Mouse (Mus musculus) layer of hippocampus, postnatal 25 days (tissue): ENCODE data around the gene Sema4b. TPM values are rescaled to one million over a fixed set of nuclear protein-coding genes. Genes with fewer than 3 reads are reported as not detected.

Source experiments
- DNase-seq, 2 experiments: peaks; one replicate each; pipeline ENCODE4 v3.0.0; 2022; ENCODE audit warnings: mixed read lengths in 2 of 2, low spot score in 1 of 2; ENCODE audit errors: extremely low spot score in 1 of 2
- total RNA-seq, 2 experiments: library from RNA; stranded (reverse); gene quantifications; 2 replicates each; pipeline ENCODE4 v1.2.3; 2021

Gene Sema4b
- total RNA-seq, 2 experiments from 2014 or later = 23.0 to 23.2 TPM

DNA sequence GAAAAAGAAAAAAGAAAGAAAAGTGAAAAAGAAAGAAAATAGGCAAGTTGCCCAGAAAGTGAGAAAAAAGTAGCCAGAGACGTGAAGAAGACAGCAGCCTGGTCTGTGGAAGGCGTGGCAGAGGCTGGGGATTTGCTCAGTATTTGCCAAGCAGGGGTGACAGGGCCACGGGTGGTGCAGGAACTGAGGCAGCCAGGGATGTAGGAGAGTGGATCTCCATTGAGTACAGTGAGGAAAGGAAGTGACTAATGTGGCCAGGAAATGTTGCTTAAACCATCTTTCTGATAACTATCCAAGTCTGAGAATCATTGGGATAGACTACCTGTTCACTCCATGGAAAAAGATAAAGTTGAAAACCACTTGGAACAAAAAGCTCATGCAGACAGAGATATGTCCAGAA is 10.5 kb upstream of the Sema4b start:
- no peak for DNase-seq

DNA sequence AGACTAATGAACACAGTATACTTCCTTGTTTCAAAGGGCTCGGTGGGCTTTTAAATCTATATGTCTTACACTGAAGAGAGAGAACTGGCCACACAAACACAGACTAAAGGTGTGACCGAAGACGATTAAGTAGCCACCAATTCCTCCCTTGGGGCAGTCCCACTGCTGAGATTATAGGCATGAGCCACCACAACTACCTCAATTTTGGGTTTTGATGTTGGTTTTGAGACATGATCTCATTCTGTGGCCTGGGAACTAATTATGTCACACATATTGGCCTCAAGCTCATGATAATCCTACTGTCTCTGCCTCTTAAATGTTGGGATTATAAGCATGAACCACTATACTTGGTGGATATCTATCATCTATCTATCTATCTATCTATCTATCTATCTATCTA is 9.2 kb upstream of the Sema4b start:
- no peak for DNase-seq

DNA sequence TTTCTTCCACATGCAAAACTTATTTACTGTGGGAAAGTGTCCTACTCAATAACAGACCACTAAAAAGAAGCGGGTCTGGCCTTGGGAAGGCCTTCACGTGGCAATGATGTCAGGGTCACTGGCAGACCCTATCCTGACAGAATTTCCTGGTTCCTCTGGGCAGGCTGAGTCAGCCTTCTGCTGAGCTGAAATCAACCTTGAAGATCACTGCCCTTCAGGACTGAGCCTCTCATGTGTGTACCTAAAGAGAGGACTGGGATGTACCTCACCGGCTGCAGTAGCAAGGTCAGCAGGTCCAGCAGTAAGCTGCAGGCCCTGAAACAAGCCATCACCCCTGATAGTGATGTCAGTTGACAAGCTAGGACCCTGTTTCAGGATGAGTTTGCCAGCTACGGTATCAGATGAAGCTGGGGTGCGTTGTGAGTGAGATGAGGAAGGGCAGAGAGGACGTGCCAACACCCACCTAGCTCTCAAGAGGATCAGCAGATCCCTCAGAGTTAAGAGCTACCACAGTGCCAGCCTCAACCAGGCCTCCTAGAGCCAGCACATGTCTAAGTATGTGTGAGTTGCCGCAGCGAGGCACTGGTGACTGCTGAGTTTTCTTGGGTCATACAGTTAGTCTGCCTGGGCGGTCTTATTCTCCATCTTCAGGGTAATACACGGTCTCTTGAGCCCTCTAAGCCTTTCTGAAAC is 8.5 kb upstream of the Sema4b start:
- no peak for DNase-seq

DNA sequence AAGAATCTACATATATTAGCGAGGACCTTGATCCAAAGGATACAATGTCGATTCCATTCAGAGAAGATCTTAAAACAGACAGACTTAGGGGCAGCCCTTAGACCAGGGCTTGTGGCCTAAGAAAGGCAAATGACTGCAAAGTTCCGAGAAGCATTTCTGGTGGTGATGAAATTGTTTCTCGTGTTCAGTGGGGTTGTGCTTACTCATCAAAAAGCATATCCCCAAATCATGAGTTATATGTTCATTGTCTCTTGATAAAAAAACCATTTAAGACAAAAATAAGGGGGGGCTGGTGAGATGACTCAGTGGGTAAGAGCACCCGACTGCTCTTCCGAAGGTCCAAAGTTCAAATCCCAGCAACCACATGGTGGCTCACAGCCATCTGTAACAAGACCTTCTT is 7.3 kb upstream of the Sema4b start:
- DNase-seq = no peak

DNA sequence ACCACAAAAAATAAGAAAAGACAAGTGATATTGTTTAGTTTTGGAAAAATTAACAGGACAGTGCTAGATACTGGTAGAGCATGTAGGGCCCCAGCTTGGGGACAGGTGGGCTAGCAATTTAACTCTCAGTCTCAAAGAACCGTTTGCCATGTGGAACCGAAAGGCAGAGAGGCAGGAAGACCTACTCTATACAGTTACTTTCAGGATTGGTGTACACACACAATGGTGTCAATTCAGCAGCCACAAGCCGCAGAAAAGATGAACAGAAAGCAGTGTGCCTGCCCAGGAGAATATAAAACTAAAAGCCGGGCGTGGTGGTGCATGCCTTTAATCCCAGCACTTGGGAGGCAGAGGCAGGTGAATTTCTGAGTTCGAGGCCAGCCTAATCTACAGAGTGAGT is 6.9 kb upstream of the Sema4b start:
- no peak for DNase-seq

DNA sequence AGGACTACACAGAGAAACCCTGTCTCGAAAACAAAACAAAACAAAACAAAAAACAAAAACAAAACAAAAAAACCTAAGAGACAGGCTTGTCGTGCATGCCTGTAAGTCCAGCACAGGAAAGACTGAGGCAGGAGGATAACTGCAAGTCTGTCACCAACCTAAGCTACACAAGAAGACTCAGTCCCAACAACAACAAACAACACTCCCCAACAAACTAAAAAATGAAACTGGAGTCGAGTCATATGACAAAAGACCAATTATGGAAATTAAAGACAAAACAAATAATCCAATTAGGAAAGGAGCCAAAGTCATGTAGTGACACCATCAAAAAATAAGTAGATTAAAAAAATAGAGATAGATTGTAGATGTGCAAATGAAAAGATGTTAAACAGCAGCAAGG is 6.4 kb upstream of the Sema4b start:
- no peak for DNase-seq

DNA sequence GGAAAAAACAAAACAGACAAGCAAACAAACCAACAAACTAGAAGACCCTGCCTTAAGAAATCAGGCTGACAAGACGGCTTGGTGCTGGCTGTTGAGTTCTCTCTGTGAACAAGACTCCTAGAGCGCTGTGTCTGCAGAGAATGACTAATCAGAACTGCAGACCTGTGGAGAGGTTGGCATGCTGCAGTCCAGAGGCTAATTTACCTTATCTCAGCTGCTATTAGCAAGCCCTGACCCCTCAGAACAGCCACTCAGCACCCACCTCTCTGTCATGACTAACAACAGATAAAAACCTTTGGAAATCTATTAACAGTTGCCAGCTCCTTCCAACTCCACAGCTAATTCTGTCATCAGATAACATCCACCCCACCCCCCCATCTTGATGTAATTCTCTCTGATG is 5.6 kb upstream of the Sema4b start:
- no peak for DNase-seq

DNA sequence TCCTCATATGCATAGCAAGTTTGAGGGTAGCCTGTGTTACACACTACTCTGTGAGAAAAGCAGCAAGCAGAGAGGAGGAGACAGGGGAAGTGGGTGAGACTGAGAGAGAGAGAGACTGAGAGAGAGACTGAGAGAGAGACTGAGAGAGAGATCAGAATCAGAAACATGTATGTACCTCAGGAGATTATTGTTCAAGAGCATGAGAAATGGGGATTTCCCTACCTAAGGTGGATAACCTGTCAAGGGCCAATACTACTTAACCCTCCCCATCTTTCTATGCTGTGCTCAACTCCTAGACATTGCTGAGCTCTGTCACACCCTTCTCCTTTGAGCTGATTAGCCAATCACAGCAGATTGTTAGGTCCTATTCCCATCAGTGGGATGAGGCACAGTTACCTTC is 4.5 kb upstream of the Sema4b start:
- DNase-seq = no peak

DNA sequence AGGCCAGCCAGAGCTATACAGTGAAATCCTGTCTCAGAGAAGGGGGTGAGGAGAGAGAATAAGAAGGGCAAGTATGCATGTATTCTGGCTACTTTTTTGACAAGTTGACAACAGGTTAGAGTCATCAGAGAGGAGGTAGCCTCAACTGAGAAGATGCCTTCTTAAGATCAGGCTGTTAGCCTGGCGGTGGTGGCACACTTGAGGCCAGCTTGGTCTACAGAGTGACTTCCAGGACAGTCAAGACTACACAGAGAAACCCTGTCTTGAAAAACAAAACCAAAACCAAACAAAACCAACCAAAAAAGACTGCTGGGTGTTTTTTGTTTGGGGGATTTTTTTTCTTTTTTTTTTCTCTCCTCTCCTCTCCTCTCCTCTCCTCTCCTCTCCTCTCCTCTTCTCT is 3.2 kb upstream of the Sema4b start:
- DNase-seq = no peak

DNA sequence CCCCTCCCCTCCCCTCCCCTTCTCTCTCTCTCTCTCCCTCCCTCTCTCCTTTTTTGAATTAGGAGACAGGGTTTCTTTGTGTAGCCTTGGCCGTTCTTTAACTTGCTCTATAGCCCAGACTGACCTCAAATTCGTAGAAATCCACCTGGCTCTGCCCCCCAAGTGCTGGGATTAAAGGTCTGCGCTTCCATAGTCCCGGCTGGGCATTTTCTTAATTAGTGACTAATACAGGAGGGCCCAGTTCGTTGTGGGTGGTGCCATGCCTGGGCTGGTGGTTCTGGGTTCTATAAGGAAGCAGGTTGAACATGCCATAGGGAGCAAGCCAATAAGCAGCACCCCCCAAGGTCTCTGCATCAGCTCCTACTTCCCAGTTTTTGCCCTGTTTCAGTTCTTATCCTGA is 2.7 kb upstream of the Sema4b start:
- no peak for DNase-seq

DNA sequence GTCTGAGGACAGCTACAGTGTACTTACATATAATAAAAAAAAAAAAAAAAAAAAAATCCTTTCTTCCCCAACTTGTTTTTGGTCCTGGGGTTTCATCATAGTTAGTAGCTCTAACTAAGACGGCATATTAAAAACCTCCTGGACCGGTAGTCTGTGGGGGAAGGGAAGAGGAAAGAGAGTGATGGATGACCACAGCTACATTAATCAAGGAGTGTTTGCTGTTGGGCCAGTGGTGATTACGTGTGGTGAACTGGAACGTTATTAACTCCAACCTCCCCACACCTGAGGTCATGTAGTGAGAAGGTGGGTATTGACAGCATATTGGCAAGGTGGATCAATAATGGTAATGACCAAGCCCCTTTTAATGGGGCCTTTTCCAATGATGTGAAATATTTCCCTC is 2.1 kb upstream of the Sema4b start:
- DNase-seq = no peak

DNA sequence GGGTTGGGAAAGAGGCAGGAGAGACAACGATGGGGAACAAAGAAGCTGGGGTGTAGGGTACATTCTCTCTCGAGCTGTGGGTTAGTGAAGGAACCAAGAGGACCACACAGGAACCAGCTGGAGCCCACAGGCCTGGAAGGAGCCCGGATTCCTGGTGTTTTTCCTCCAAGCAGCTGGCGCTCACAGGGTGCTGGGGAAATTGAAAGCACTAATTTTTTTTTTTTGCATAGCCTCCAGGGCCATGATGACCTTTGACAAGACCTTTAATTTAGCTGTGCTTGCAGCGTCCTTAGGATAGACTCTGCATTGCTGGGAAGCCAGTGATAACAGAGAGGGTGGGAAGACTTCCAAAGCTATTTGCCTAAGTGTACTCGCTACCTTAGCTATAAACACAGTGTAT is 1.7 kb upstream of the Sema4b start:
- DNase-seq = no peak

DNA sequence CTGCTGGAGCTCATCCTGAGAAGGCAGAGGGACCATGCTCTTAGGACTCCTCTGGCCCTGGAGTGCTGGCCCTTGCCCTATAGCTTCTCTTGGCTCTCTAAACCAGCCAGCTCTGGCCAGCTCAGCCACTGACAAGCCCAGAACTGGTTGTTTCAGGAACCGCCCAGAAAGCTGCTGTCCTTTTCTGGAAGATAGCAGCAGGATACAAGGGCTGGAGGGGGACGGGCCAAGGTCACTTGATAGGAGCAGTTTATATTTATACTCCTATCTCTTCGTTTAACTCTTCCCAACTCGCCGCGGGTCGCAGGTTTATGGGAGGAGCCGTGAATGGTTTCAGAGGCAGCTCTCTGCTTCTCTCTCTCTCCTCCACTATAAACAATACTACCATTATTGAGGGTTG is 620 bp upstream of the Sema4b start:
- no peak for DNase-seq

DNA sequence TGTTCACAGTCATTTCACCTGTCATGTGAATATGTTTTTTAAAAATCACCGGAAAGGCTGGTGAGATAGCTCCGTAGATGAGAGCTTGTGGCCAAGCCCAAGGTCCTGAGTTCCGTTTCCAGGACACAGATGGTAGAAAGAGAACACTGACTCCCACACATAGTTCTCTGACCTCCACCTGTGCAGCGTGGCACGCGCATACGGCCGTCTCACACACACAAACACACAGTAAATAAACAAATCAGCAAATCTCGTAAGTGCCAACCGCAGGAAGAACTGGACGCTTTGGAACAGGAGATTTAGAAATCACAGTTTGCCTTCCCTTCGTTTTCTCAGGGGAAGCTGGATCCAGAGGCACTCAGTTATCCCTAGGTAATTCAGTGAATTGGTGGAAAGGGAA is 860 bp downstream of the Sema4b start:
- no peak for DNase-seq

DNA sequence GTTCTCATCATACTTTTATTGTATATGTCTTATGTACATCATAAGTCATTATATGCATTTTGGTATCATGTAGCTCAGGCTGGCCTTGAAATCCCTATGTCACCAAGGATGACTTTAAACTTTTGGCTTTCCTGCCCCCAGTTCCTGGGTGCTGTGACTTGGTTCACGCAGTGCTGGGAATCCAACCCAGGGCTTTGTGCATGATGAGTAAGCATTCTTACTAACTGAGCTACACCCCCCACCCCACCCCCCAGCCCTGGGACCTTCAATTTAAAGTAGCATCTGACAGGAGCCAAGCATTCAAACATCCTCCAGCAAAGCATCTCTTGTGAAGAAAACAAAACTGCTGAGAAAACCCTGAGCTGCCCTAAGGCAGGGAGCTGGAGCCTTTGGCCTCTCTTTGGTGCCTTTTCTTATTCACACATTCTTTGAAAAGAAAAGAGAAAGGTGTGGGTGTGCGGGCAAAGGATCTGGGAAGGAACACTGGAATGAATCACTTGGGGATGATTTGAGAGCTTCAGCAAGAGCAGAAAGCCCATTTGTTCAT is 2.0 kb downstream of the Sema4b start:
- DNase-seq = no peak

DNA sequence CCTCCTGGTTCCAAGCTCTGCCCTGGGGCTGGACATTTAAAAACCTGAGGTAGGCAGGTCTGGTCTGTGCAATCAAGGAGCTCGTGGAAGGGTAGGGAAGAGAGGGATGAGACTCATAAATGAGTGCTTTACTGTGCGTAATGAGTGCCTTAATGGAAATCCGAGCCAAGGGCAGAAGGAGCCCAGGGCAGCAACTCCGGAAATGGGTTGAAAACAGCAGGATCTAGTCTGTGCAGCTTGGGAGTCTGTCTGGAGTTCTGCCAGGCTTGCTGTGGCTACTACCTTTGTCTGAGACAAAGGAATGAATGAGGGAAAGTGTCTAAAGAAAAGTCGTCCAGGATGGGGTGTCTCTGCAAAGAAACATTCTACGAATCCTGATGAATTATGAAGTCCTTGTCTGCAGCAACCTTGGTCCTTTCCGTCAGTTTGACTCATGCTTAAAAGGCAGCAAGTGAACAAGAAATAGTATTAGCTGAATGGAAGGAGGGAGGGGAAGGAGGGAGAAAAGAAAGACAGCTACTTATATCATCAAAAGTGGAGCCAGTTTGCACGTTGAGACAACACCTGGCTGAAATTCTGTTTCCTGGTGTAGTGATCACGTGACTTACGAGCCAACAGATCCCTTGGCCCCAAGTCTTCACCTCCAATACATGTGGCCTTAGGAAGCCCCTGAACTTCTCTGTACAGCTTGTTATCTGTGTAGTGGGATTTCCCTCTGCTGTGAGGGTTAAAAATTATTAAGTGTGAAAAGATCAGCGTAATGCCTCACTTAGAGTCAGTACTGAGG is 2.7 kb downstream of the Sema4b start:
- DNase-seq = no peak

DNA sequence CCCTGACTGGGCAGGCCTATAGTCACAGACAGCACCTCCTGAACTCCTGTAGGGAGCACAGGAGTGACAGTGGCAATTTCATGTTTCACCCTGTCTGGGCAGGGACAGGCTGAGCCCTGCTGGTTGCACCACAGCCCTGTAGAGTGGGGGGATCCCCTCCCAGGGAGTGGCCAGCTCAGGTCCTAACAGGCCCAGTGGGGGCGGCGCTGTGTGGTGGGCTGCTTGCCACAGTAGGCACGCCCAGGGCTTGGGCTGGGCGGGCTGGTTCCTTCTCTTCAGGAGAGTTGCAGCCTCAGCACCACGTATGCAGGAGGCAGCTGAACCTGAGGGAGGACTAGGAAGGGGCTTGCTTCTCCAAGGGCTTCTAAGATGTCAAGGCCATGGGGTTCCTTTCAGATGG is 4.8 kb downstream of the Sema4b start:
- no peak for DNase-seq

DNA sequence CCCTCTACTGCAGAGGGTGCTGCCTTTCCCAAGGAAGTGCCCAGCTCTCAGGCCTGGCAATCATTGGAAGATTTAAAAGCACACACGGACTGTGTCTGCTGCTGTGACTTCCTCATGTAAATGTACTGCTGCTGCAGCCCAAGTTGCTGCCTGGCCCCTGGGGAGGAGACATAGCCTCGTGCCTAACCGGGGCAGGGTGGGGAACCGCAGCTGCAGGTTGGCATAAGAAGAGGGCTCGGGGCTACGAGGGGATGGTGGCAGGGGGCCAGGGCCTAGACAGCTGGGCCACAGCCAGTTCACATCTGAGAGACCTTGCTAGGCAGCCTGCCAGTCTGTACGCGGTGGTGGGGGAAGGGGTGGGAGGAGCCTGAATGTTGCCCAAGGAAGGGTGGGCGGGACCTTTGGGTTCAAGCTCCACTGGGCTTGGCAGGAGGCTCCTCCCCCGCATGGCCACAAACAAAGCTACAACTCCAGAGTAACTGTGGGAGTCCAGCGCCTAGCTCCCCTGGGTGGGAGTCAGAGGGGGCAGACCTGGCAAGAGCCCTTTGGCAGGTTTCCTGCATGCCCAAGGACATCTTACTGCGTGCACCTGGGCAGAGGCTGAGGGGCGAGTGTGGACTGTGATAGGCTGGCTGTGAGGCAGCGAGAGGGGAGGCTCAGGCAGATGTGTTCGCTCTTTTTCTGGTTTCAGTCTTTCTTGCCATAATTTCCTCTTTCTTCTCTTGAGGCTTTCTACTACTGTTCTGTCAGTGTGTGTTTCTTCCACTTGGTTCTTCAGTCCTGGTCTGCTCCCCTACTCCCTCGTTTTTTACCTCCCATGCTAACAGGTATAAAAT is 5.8 kb downstream of the Sema4b start:
- peak in 1 of 2 experiments; percentile 61 for DNase-seq

DNA sequence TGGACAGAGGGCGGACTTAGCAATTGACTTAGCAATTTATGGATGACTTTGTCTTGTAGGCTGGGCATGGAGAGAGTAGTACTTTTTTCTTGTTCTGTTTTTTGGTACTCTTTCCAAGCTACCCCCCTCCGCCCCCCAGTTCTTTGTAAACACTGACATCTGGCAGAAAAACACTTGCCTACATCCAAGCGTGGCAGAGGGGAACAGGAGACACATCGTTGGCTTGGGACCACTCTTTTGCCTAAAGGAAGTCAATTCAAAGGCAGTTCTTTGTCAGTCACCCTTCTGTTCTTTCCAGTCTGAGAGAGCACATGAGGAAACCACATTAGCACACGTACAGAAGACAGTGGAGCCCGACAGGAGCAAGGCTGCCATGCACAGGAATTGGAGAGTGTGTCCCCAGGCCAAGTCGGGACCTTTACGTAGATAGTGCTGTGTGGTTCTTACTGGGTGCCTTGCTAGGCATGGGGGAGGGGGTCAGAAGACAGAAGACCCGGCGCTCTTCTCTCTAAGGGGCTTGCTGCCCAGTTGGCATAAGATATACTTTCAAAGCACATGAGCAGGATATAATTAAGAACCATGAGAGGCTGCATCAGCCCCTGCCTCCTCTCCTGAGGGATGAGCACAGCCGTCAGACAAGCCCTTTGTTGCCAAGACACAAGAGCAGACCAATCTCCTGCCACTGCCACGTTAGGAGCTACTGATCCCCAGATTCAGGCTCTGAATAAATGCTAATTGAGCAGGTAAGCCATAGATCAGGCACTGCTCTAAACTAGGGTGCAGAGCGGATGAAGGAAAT is 7.5 kb downstream of the Sema4b start:
- DNase-seq = no peak

DNA sequence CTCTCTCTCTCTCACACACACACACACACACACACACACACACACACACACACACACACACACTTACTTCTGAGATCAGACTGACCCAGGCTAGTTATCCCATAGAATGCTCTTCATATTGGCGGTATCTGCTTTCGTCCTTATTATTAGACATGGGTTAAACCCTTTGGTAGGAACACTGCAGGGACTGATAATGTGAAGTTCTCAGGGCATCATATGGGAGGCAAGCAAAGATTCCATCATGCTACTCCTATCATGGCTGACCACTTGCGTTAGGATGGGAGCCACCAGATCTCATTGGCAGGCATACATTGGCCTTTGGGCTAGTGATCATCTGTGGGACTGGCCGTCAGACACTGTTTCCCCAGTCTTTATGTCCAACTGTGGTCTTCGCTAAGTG is 8.5 kb downstream of the Sema4b start:
- no peak for DNase-seq
